ENCODE assay signal across 21 mouse cellular contexts in genomic region chr5:115720761-115721160, GRCm38 (mm10). TPM values are rescaled to one million over a fixed set of nuclear protein-coding genes. Genes with fewer than 3 reads are reported as not detected.
A peak's percentile ranks its signal among the peaks of the same experiment; 100 is the strongest.
DNase-seq lines count a peak whose midpoint lies in the region; ATAC-seq and TF ChIP-seq lines count a peak whose summit lies in the region.
"Had no signal": no experiment of that assay in that cellular context is flagged by ENCODE, and none has a peak within 500 bp of the region (broad histone marks: within the 10 kb centered on the region; RNA-seq: fewer than 3 reads in every experiment).

No protein-coding gene starts in this region.

- WGBS in midbrain, embryonic 14.5 days: 58% methylated on average over 3 of the region's 3 CpGs
- 46% methylated on average over 3 of the region's 3 CpGs for WGBS in midbrain, embryonic 15.5 days

- no peak for ATAC-seq in midbrain, embryonic 14.5 days (ENCODE audit: low FRiP score, low TSS enrichment)
- ATAC-seq in midbrain, embryonic 15.5 days (replicated peaks): no peak
- no peak for ATAC-seq in Patski
- ATAC-seq: forebrain, embryonic 14.5 days; forebrain, postnatal 0 days had no signal

- peak; percentile 8 to 43 for DNase-seq in kidney, adult 8-10 months
- DNase-seq in kidney, postnatal 25 days: no peak
- peak; percentile 49 for DNase-seq in midbrain, embryonic 14.5 days
- peak; percentile 62 for DNase-seq in Patski (ENCODE audit: low read depth, low spot score)
- peak; percentile 13 for DNase-seq in forelimb bud, embryonic 11.5 days (ENCODE audit: low read depth, low spot score)
- no peak for DNase-seq in gastrocnemius, postnatal 14 days
- DNase-seq: adrenal gland, postnatal 10 days; adrenal gland, postnatal 36 days; cerebellum, adult 11 months; cerebellum, adult 2 months; cerebellum, adult 9-11 months; cerebellum, postnatal 25 days; forebrain, postnatal 0 days; gastrocnemius, postnatal 10 days had no signal

- no peaks in the 10 kb centered on the region for H3K9me3 ChIP-seq in midbrain, embryonic 14.5 days (ENCODE audit: control insufficient read depth, low read length)
- H3K9me3 ChIP-seq in midbrain, embryonic 15.5 days: no peaks in the 10 kb centered on the region
- H3K9me3 ChIP-seq: embryonic facial prominence, embryonic 12.5 days; embryonic facial prominence, embryonic 15.5 days; hindbrain, embryonic 12.5 days; hindbrain, embryonic 15.5 days had no signal

- POLR2A ChIA-PET in Patski (lab: Charles Lee): interaction anchor here (1.0 kb wide), 1 partner anchor 25 kb away, joined by 3 read pairs; no protein-coding TSS in a partner anchor

- in situ Hi-C loops in Patski (cut with MboI; ENCODE audit: low pct_unique_long_range_greater_than_20kb): loop anchor here (10.0 kb wide), 1 partner anchor 56 kb away; no protein-coding TSS in a partner anchor

- peaks cover 19% of the 10 kb centered on the region for H3K36me3 ChIP-seq in midbrain, embryonic 14.5 days (ENCODE audit: control insufficient read depth, insufficient read depth, low read length)
- no peaks in the 10 kb centered on the region; the same call in 1 of the 2 replicates for H3K36me3 ChIP-seq in midbrain, embryonic 15.5 days (replicated peaks)
- H3K36me3 ChIP-seq: embryonic facial prominence, embryonic 12.5 days; embryonic facial prominence, embryonic 15.5 days; hindbrain, embryonic 12.5 days had no signal

- no peak overlapping the region for H3K9ac ChIP-seq in midbrain, embryonic 14.5 days (replicated peaks; ENCODE audit: low read length)
- no peak overlapping the region for H3K9ac ChIP-seq in midbrain, embryonic 15.5 days
- H3K9ac ChIP-seq: embryonic facial prominence, embryonic 12.5 days; embryonic facial prominence, embryonic 15.5 days; forebrain, postnatal 0 days; hindbrain, embryonic 12.5 days; hindbrain, embryonic 15.5 days had no signal

- H3K27me3 ChIP-seq in midbrain, embryonic 14.5 days (ENCODE audit: control insufficient read depth, insufficient read depth, low read length): no peaks in the 10 kb centered on the region
- no peaks in the 10 kb centered on the region for H3K27me3 ChIP-seq in midbrain, embryonic 15.5 days (replicated peaks)
- H3K27me3 ChIP-seq in Patski: no peaks in the 10 kb centered on the region
- H3K27me3 ChIP-seq: embryonic facial prominence, embryonic 12.5 days; embryonic facial prominence, embryonic 15.5 days; hindbrain, embryonic 12.5 days; hindbrain, embryonic 15.5 days had no signal

- TF ChIP-seq CTCF in Patski (IDR thresholded peaks at IDR 0.05): no peak

- H3K27ac ChIP-seq in midbrain, embryonic 14.5 days (replicated peaks; ENCODE audit: low read depth, low read length): no peak overlapping the region
- no peak overlapping the region for H3K27ac ChIP-seq in midbrain, embryonic 15.5 days
- H3K27ac ChIP-seq: embryonic facial prominence, embryonic 12.5 days; embryonic facial prominence, embryonic 15.5 days; hindbrain, embryonic 12.5 days had no signal

- H3K4me1 ChIP-seq in midbrain, embryonic 14.5 days (ENCODE audit: control insufficient read depth, insufficient read depth, low read length): no peaks in the 10 kb centered on the region
- H3K4me1 ChIP-seq in midbrain, embryonic 15.5 days: peaks cover 7% of the 10 kb centered on the region; the same call in 1 of the 2 replicates
- H3K4me1 ChIP-seq: embryonic facial prominence, embryonic 12.5 days; hindbrain, embryonic 12.5 days had no signal

- CTCF ChIA-PET in Patski (lab: Charles Lee): interaction anchor here (1.2 to 1.9 kb wide), 2 partner anchors 10 to 66 kb away, joined by 4 read pairs; no protein-coding TSS in a partner anchor

- no peak overlapping the region for H3K4me2 ChIP-seq in midbrain, embryonic 14.5 days (ENCODE audit: low read length)
- H3K4me2 ChIP-seq in midbrain, embryonic 15.5 days: no peak overlapping the region
- H3K4me2 ChIP-seq: embryonic facial prominence, embryonic 12.5 days; embryonic facial prominence, embryonic 15.5 days; heart, embryonic 11.5 days; hindbrain, embryonic 12.5 days; hindbrain, embryonic 15.5 days had no signal

- no peak overlapping the region for H3K4me3 ChIP-seq in midbrain, embryonic 14.5 days (replicated peaks; ENCODE audit: low read depth, low read length)
- H3K4me3 ChIP-seq in midbrain, embryonic 15.5 days: no peak overlapping the region
- H3K4me3 ChIP-seq: embryonic facial prominence, embryonic 12.5 days; embryonic facial prominence, embryonic 15.5 days; hindbrain, embryonic 12.5 days; hindbrain, embryonic 15.5 days had no signal

- intact Hi-C loops in gastrocnemius, postnatal 14 days (cut with DNase I; ENCODE audit: low total_unique reads): no loop called here

RNA-seq across cellular contexts. Expression of gene Bicdl1, which starts 10.7 kb away (rescaled TPM):
- 39.0 and 42.2 TPM in 2 replicates for polyA plus RNA-seq in midbrain, embryonic 14.5 days (2014; fragmentation: Nextera tagmentation; extraction: Ambion mirVana)
- 47.2 and 47.5 TPM in 2 replicates for polyA plus RNA-seq in midbrain, embryonic 15.5 days (2015; fragmentation: Nextera tagmentation; extraction: Ambion mirVana)
- 30.8 TPM for polyA plus RNA-seq in Patski (2021)
- total RNA-seq in gastrocnemius, postnatal 14 days (2021): 1 to 10 TPM; 2.6 to 3.9 TPM

Comparison
In these comparisons a context has a peak if more than half of its experiments do, and no peak if none do; other contexts are left out.
1. DNase-seq: peak in kidney, adult 8-10 months (2 of 2), midbrain, embryonic 14.5 days (single experiment), Patski (single experiment) and forelimb bud, embryonic 11.5 days (single experiment); none in kidney, postnatal 25 days (0 of 2) and gastrocnemius, postnatal 14 days (single experiment).